Mouse (Mus musculus): ENCODE results near the gene Eif2b3. TPM values are rescaled to one million over a fixed set of nuclear protein-coding genes. Genes with fewer than 3 reads are reported as not detected.

The Eif2b3 gene
- polyA plus RNA-seq, 1 experiment from 2014 or later, result 41.0 TPM

- WGBS, result 9% methylated on average over 7 of the region's 7 CpGs
Observed at GRCm38 (mm10) chr4:116991366-116991765, 27.8 kb upstream of the Eif2b3 start.

GRCm38 (mm10) chr4:116993672-116994621 is 25.3 kb upstream of the Eif2b3 start, which contains the start of gene Urod:
Gene Urod (minus strand): TSS chr4:116994413.
- H3K4me1 ChIP-seq (replicated peaks; ENCODE audit: insufficient read depth, low read length), result 0 out of 2 replicates have a peak, but pooled peaks cover 10% of the 10 kb centered on the region
- H3K36me3 ChIP-seq (ENCODE audit: insufficient read depth, low read length), result peaks cover 10% of the 10 kb centered on the region; the same call in 1 of the 2 replicates
- WGBS, result under 1% methylated on average over 38 of the region's 38 CpGs
- ATAC-seq (replicated peaks; ENCODE audit: low FRiP score, low read depth) (peak; percentile 90), DNase-seq (ENCODE audit: low spot score) (peak; percentile 99)
- no peaks in the 10 kb centered on the region for H3K27me3 ChIP-seq (ENCODE audit: insufficient read depth, low read length)
- H3K27ac ChIP-seq, result peak within 1 kb of the TSS; percentile 90
- H3K4me2 ChIP-seq (ENCODE audit: low read length), result peak within 1 kb of the TSS; percentile 99
- no peak for TF ChIP-seq CTCF (IDR thresholded peaks at IDR 0.05; ENCODE audit: low read depth)
- no peaks in the 10 kb centered on the region for H3K9me3 ChIP-seq (replicated peaks; ENCODE audit: low read length)
- peak within 1 kb of the TSS; percentile 92 for H3K4me3 ChIP-seq (replicated peaks; ENCODE audit: low read depth, low read length)
- H3K9ac ChIP-seq (ENCODE audit: low read depth, low read length), result peak within 1 kb of the TSS; percentile 88

More at GRCm38 (mm10) chr4:116991366-116991765, 27.8 kb upstream of the Eif2b3 start:
- H3K36me3 ChIP-seq (ENCODE audit: insufficient read depth, low read length), result peaks cover 6% of the 10 kb centered on the region; the same call in 1 of the 2 replicates
- DNase-seq (ENCODE audit: low spot score) (peak; percentile 80), ATAC-seq (replicated peaks; ENCODE audit: low FRiP score, low read depth) (no peak)
- H3K27ac ChIP-seq, result no peak overlapping the region
- no peak overlapping the region for H3K4me3 ChIP-seq (replicated peaks; ENCODE audit: low read depth, low read length)
- H3K9me3 ChIP-seq (replicated peaks; ENCODE audit: low read length), result no peaks in the 10 kb centered on the region
- H3K9ac ChIP-seq (ENCODE audit: low read depth, low read length), result no peak overlapping the region
- no peak overlapping the region for H3K4me2 ChIP-seq (ENCODE audit: low read length)
- TF ChIP-seq CTCF (IDR thresholded peaks at IDR 0.05; ENCODE audit: low read depth), result peak; percentile 92
- no peaks in the 10 kb centered on the region for H3K27me3 ChIP-seq (ENCODE audit: insufficient read depth, low read length)
- 0 out of 2 replicates have a peak, but pooled peaks cover 10% of the 10 kb centered on the region for H3K4me1 ChIP-seq (replicated peaks; ENCODE audit: insufficient read depth, low read length)

DNA sequence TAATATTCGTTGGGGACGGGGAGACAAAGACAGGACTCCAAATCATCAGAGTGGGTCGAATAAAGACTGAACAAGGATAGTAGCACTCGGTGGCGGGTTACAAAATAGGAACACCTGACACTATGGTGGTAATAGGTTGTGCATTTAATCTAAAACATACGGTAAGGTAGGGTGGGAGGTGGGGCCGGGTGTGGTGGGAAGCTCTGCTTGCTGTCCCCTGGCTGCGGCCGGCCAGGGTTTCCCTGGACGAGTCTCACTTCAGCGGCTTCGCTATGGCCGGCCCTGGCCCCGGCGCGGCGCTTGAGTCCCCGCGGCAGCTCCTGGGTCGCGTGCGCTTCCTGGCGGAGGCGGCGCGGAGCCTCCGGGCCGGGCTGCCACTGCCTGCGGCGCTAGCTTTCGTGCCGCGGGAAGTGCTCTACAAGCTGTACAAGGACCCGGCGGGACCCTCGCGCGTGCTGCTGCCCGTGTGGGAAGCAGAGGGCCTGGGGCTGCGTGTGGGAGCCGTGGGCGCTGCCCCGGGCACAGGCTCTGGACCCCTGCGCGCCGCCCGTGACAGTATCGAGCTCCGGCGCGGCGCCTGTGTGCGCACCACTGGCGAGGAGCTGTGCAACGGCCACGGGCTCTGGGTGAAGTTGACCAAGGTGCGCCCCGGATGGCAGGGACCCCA is 23.9 kb upstream of the Eif2b3 start, which contains the start of gene Hectd3:
Gene Hectd3, plus strand, starts transcription at position 187 of the 667 bp plus-strand sequence.
- H3K9me3 ChIP-seq (replicated peaks; ENCODE audit: low read length), result no peaks in the 10 kb centered on the region
- peak within 1 kb of the TSS; percentile 92 for H3K4me3 ChIP-seq (replicated peaks; ENCODE audit: low read depth, low read length)
- DNase-seq (ENCODE audit: low spot score), result peak; percentile 80
- ATAC-seq (replicated peaks; ENCODE audit: low FRiP score, low read depth), result peak; percentile 60
- H3K4me2 ChIP-seq (ENCODE audit: low read length), result peak within 1 kb of the TSS; percentile 99
- under 1% methylated on average over 58 of the region's 58 CpGs for WGBS
- peak within 1 kb of the TSS; percentile 88 for H3K9ac ChIP-seq (ENCODE audit: low read depth, low read length)
- H3K4me1 ChIP-seq (replicated peaks; ENCODE audit: insufficient read depth, low read length), result 0 out of 2 replicates have a peak, but pooled peaks cover 10% of the 10 kb centered on the region
- H3K27ac ChIP-seq, result peak within 1 kb of the TSS; percentile 90
- peaks cover 16% of the 10 kb centered on the region for H3K36me3 ChIP-seq (ENCODE audit: insufficient read depth, low read length)
- H3K27me3 ChIP-seq (ENCODE audit: insufficient read depth, low read length), result no peaks in the 10 kb centered on the region
- no peak for TF ChIP-seq CTCF (IDR thresholded peaks at IDR 0.05; ENCODE audit: low read depth)

GRCm38 (mm10) chr4:116995798-116996135 is 23.4 kb upstream of the Eif2b3 start:
- peak overlapping the region; percentile 99 for H3K4me2 ChIP-seq (ENCODE audit: low read length)
- peak; percentile 38 for ATAC-seq (replicated peaks; ENCODE audit: low FRiP score, low read depth)
- under 1% methylated on average over 16 of the region's 16 CpGs for WGBS

DNA sequence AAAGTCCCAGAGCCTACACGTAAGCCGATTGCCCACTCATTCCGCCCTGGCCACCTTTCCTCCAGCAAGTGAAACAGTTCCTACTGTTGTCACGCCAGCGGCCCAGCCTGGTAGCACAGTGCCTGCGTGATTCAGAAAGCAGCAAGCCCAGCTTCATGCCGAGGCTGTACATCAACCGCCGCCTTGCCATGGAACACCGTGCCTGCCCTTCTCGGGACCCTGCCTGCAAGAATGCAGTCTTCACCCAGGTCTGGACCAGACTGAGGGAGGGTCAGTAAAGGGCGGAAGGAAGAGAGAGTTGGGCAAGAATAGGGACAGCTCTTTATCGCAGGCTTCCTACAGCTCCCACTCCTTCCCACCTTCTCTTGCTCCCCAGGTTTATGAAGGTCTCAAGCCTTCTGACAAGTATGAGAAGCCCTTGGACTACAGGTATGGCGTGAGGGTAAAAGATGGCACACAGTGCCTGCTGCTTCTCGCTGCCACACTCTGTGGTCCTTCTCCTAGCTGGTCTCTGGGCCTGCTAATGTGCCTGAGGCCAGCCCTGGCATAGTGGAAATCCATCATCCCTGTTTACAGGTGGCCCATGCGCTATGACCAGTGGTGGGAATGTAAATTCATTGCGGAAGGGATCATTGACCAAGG is 19.6 kb upstream of the Eif2b3 start:
- Histone ChIP-seq H3K27me3 (ENCODE audit: insufficient read depth, low read length) (no peaks in the 10 kb centered on the region), H3K27ac (no peak overlapping the region), H3K9ac (ENCODE audit: low read depth, low read length) (no peak overlapping the region), H3K4me2 (ENCODE audit: low read length) (no peak overlapping the region), H3K36me3 (ENCODE audit: insufficient read depth, low read length) (peaks cover 14% of the 10 kb centered on the region; the same call in 1 of the 2 replicates), H3K9me3 (replicated peaks; ENCODE audit: low read length) (no peaks in the 10 kb centered on the region), H3K4me3 (replicated peaks; ENCODE audit: low read depth, low read length) (no peak overlapping the region), H3K4me1 (replicated peaks; ENCODE audit: insufficient read depth, low read length) (0 out of 2 replicates have a peak, but pooled peaks cover 5% of the 10 kb centered on the region)
- ATAC-seq (replicated peaks; ENCODE audit: low FRiP score, low read depth) (no peak), DNase-seq (ENCODE audit: low spot score) (no peak)
- WGBS, result 93% methylated on average over 17 of the region's 17 CpGs
- no peak for TF ChIP-seq CTCF (IDR thresholded peaks at IDR 0.05; ENCODE audit: low read depth)

More at GRCm38 (mm10) chr4:116995798-116996135, 23.4 kb upstream of the Eif2b3 start:
- peak overlapping the region; percentile 92 for H3K4me3 ChIP-seq (replicated peaks; ENCODE audit: low read depth, low read length)
- TF ChIP-seq CTCF (IDR thresholded peaks at IDR 0.05; ENCODE audit: low read depth), result peak; percentile 69
- DNase-seq (ENCODE audit: low spot score), result peak; percentile 68
- peaks cover 12% of the 10 kb centered on the region; the same call in 1 of the 2 replicates for H3K36me3 ChIP-seq (ENCODE audit: insufficient read depth, low read length)
- H3K27me3 ChIP-seq (ENCODE audit: insufficient read depth, low read length), result no peaks in the 10 kb centered on the region
- peak overlapping the region; percentile 90 for H3K27ac ChIP-seq
- 0 out of 2 replicates have a peak, but pooled peaks cover 10% of the 10 kb centered on the region for H3K4me1 ChIP-seq (replicated peaks; ENCODE audit: insufficient read depth, low read length)
- peak overlapping the region; percentile 88 for H3K9ac ChIP-seq (ENCODE audit: low read depth, low read length)
- no peaks in the 10 kb centered on the region for H3K9me3 ChIP-seq (replicated peaks; ENCODE audit: low read length)
